In the genomic region with DNA sequence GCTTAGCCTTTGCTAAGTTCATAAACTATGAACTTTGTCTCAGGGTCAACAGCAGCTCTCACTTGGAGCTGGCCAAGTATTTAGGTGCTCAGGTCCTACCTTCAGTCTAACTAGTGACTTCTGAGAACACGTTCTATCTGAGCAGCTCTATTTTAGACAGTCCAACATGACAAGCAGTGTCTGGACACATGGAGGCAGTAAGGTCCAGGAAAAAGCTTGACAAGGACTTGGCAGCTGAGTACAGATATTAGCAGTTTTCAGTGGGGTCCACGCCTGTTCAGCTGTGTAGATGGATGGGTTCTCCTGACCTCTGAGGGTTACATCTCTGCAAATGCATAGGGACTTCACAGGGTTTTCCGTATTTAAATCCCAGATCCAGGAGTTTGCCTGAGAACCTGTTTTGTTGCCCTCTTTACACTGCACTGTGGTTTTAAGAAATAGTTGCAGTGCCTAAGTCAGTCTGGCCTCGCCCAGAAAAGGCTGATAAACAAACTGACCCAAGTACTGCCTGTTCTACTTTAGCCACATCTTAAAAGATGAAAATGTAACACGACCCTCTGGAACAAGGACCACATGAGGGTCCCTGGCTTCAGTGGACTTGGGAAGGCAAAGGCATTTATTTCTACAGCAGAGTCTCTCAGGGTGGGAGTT, we compare ENCODE assay signal across 10 mouse cellular contexts.
A peak's percentile ranks its signal among the peaks of the same experiment; 100 is the strongest.
DNase-seq lines count a peak whose midpoint lies in the region; ATAC-seq lines count a peak whose summit lies in the region.
"Had no signal": no experiment of that assay in that cellular context is flagged by ENCODE, and none has a peak within 500 bp of the region (broad histone marks: within the 10 kb centered on the region; RNA-seq: fewer than 3 reads in every experiment).

No protein-coding gene starts in this region.

- no peaks in the 10 kb centered on the region for H3K36me3 ChIP-seq in kidney, embryonic 14.5 days (ENCODE audit: control insufficient read depth, insufficient read depth, low read length)
- H3K36me3 ChIP-seq in embryonic facial prominence, embryonic 15.5 days: no peaks in the 10 kb centered on the region
- H3K36me3 ChIP-seq in limb, embryonic 10.5 days: peaks cover 26% of the 10 kb centered on the region
- no peaks in the 10 kb centered on the region for H3K36me3 ChIP-seq in forebrain, embryonic 15.5 days

- H3K9ac ChIP-seq in kidney, embryonic 14.5 days (ENCODE audit: low read depth, low read length): no peak overlapping the region; the same call in 1 of the 2 replicates
- H3K9ac ChIP-seq in embryonic facial prominence, embryonic 15.5 days: no peak overlapping the region
- no peak overlapping the region for H3K9ac ChIP-seq in forebrain, embryonic 15.5 days (replicated peaks)
- H3K9ac ChIP-seq: forebrain, embryonic 12.5 days had no signal

- peaks cover 28% of the 10 kb centered on the region for H3K4me1 ChIP-seq in kidney, embryonic 14.5 days (ENCODE audit: control insufficient read depth, insufficient read depth, low read length)
- peaks cover 34% of the 10 kb centered on the region for H3K4me1 ChIP-seq in embryonic facial prominence, embryonic 15.5 days
- H3K4me1 ChIP-seq in limb, embryonic 10.5 days: peaks cover 27% of the 10 kb centered on the region
- H3K4me1 ChIP-seq in forebrain, embryonic 15.5 days: no peaks in the 10 kb centered on the region

- peak; percentile 48; the same call in 1 of the 2 replicates for ATAC-seq in kidney, embryonic 14.5 days (ENCODE audit: low FRiP score, low TSS enrichment)
- 0 out of 2 replicates have a peak, but pooled peaks have one; percentile 19 for ATAC-seq in embryonic facial prominence, embryonic 15.5 days (ENCODE audit: insufficient number of reproducible peaks, low FRiP score, low TSS enrichment, low read depth)
- no peak for ATAC-seq in forebrain, embryonic 15.5 days (replicated peaks)

- H3K9me3 ChIP-seq in kidney, embryonic 14.5 days (ENCODE audit: control insufficient read depth, low read length): no peaks in the 10 kb centered on the region
- H3K9me3 ChIP-seq in embryonic facial prominence, embryonic 15.5 days (replicated peaks): no peaks in the 10 kb centered on the region
- no peaks in the 10 kb centered on the region for H3K9me3 ChIP-seq in limb, embryonic 10.5 days (replicated peaks)
- H3K9me3 ChIP-seq in forebrain, embryonic 15.5 days: no peaks in the 10 kb centered on the region
- H3K9me3 ChIP-seq: forebrain, embryonic 12.5 days had no signal

- DNase-seq in kidney, postnatal 14 days: no peak
- DNase-seq in limb, embryonic 10.5 days (ENCODE audit: low spot score): no peak
- DNase-seq in lung, postnatal 25 days (ENCODE audit: low spot score): peak; percentile 43
- DNase-seq in urinary bladder, postnatal 4 days (ENCODE audit: low spot score in 2 of 2): no peak
- no peak for DNase-seq in thymus, postnatal 25 days
- DNase-seq: thymus, adult 18-20 months had no signal

- WGBS in kidney, embryonic 14.5 days: 49% methylated on average over 5 of the region's 5 CpGs
- 74% methylated on average over 5 of the region's 5 CpGs for WGBS in embryonic facial prominence, embryonic 15.5 days
- WGBS in limb, embryonic 10.5 days: 76% methylated on average over 5 of the region's 5 CpGs
- 93% methylated on average over 5 of the region's 5 CpGs for WGBS in forebrain, embryonic 15.5 days

- H3K27me3 ChIP-seq in kidney, embryonic 14.5 days (ENCODE audit: control insufficient read depth, insufficient read depth, low read length): no peaks in the 10 kb centered on the region
- H3K27me3 ChIP-seq in embryonic facial prominence, embryonic 15.5 days: no peaks in the 10 kb centered on the region
- no peaks in the 10 kb centered on the region for H3K27me3 ChIP-seq in limb, embryonic 10.5 days (ENCODE audit: low read depth, poor library complexity, severe bottlenecking)
- H3K27me3 ChIP-seq in forebrain, embryonic 15.5 days: no peaks in the 10 kb centered on the region
- H3K27me3 ChIP-seq: forebrain, embryonic 12.5 days had no signal

- peak overlapping the region; percentile 63 for H3K27ac ChIP-seq in kidney, embryonic 14.5 days (ENCODE audit: low read depth, low read length)
- no peak overlapping the region for H3K27ac ChIP-seq in embryonic facial prominence, embryonic 15.5 days (replicated peaks)
- H3K27ac ChIP-seq in limb, embryonic 10.5 days: peak overlapping the region; percentile 43; the same call in 1 of the 2 replicates
- no peak overlapping the region for H3K27ac ChIP-seq in forebrain, embryonic 15.5 days (replicated peaks)
- H3K27ac ChIP-seq: forebrain, embryonic 12.5 days had no signal

- H3K4me2 ChIP-seq in kidney, embryonic 14.5 days (replicated peaks; ENCODE audit: low read depth, low read length): no peak overlapping the region
- H3K4me2 ChIP-seq in embryonic facial prominence, embryonic 15.5 days (replicated peaks): no peak overlapping the region
- H3K4me2 ChIP-seq in forebrain, embryonic 15.5 days (replicated peaks): no peak overlapping the region
- H3K4me2 ChIP-seq: forebrain, embryonic 12.5 days had no signal

- no peak overlapping the region for H3K4me3 ChIP-seq in kidney, embryonic 14.5 days (ENCODE audit: low read length)
- H3K4me3 ChIP-seq in embryonic facial prominence, embryonic 15.5 days (replicated peaks): no peak overlapping the region
- no peak overlapping the region for H3K4me3 ChIP-seq in limb, embryonic 10.5 days
- H3K4me3 ChIP-seq in forebrain, embryonic 15.5 days: no peak overlapping the region
- H3K4me3 ChIP-seq: forebrain, embryonic 12.5 days had no signal

Comparison
In these comparisons a context has a peak if more than half of its experiments do, and no peak if none do; other contexts are left out.
1. H3K27ac ChIP-seq: peak in kidney, embryonic 14.5 days (single experiment) and limb, embryonic 10.5 days (single experiment); none in embryonic facial prominence, embryonic 15.5 days (single experiment) and forebrain, embryonic 15.5 days (single experiment).